Comparison of ENCODE assay signal across 8 mouse cellular contexts in the genomic region with DNA sequence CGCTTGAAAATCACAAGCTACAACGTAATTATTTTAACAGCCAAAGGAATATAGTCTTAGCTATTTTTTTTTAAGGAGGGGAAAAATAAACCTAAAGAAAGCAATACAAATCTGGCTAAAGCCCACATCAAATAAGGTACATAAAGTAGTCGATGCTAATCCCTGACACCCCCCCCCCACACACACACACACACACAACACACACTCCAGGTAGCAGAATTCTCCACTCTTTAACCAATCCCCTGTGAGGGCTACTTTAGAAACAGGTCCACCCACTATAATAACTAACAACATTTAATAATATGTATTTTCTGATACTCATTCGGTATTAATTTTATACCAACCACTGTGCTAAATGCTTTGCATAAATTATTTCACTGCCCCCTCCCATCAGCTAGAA. TPM values are rescaled to one million over a fixed set of nuclear protein-coding genes. Genes with fewer than 3 reads are reported as not detected.
DNase-seq lines count a peak whose midpoint lies in the region; ATAC-seq and TF ChIP-seq lines count a peak whose summit lies in the region.

No protein-coding gene starts in this region.

- H3K27me3 ChIP-seq in neural tube, embryonic 11.5 days (ENCODE audit: control insufficient read depth, insufficient read depth, low read length) = peaks cover 10% of the 10 kb centered on the region
- peaks cover 10% of the 10 kb centered on the region for H3K27me3 ChIP-seq in limb, embryonic 15.5 days
- H3K27me3 ChIP-seq in stomach, postnatal 0 days (ENCODE audit: control insufficient read depth, insufficient read depth, low read length) = no peaks in the 10 kb centered on the region

- WGBS in neural tube, embryonic 11.5 days = 0% methylated on average over 4 of the region's 4 CpGs
- 0% methylated on average over 4 of the region's 4 CpGs for WGBS in limb, embryonic 15.5 days
- 5% methylated on average over 4 of the region's 4 CpGs for WGBS in stomach, postnatal 0 days

- peak overlapping the region; percentile 97 for H3K4me2 ChIP-seq in neural tube, embryonic 11.5 days (ENCODE audit: low read depth)
- peak overlapping the region; percentile 94 for H3K4me2 ChIP-seq in limb, embryonic 15.5 days
- peak overlapping the region; percentile 97 for H3K4me2 ChIP-seq in stomach, postnatal 0 days (replicated peaks; ENCODE audit: low read depth)

- H3K9ac ChIP-seq in neural tube, embryonic 11.5 days (ENCODE audit: low read length) = peak overlapping the region; percentile 14
- no peak overlapping the region for H3K9ac ChIP-seq in limb, embryonic 15.5 days
- no peak overlapping the region for H3K9ac ChIP-seq in stomach, postnatal 0 days (ENCODE audit: low read length)

- peak overlapping the region; percentile 100 for H3K27ac ChIP-seq in neural tube, embryonic 11.5 days (ENCODE audit: low read depth, low read length)
- peak overlapping the region; percentile 98 for H3K27ac ChIP-seq in limb, embryonic 15.5 days
- H3K27ac ChIP-seq in stomach, postnatal 0 days (replicated peaks) = peak overlapping the region; percentile 98

- no peaks in the 10 kb centered on the region for H3K9me3 ChIP-seq in neural tube, embryonic 11.5 days (ENCODE audit: control insufficient read depth, low read length)
- H3K9me3 ChIP-seq in limb, embryonic 15.5 days = no peaks in the 10 kb centered on the region
- H3K9me3 ChIP-seq in stomach, postnatal 0 days (ENCODE audit: control insufficient read depth, low read length) = no peaks in the 10 kb centered on the region

- no peak for ATAC-seq in neural tube, embryonic 11.5 days (ENCODE audit: insufficient read depth, low FRiP score, low TSS enrichment)
- no peak for ATAC-seq in limb, embryonic 15.5 days (ENCODE audit: insufficient number of reproducible peaks, low FRiP score, low TSS enrichment, low read depth)
- ATAC-seq in stomach, postnatal 0 days (ENCODE audit: low FRiP score, low TSS enrichment) = no peak

- TF ChIP-seq EP300 in stomach, postnatal 0 days (optimal IDR thresholded peaks at IDR 0.05) = no peak

- peaks cover 58% of the 10 kb centered on the region for H3K4me1 ChIP-seq in neural tube, embryonic 11.5 days (ENCODE audit: control insufficient read depth, insufficient read depth, low read length)
- H3K4me1 ChIP-seq in limb, embryonic 15.5 days = peaks cover 78% of the 10 kb centered on the region
- peaks cover 20% of the 10 kb centered on the region for H3K4me1 ChIP-seq in stomach, postnatal 0 days (replicated peaks; ENCODE audit: control insufficient read depth, insufficient read depth)

- peak; percentile 56 for DNase-seq in cerebellum, adult 9-10 months
- no peak for DNase-seq in cerebellum, adult 18-20 months
- no peak for DNase-seq in neural tube, embryonic 11.5 days (ENCODE audit: low spot score)
- no peak for DNase-seq in neural tube, embryonic 10.5 days (ENCODE audit: extremely low spot score, low spot score)
- no peak for DNase-seq in stomach, postnatal 0 days (ENCODE audit: low spot score)
- no peak for DNase-seq in thymus, postnatal 14 days
- no peak for DNase-seq in left cerebral cortex, adult 8-10 months (ENCODE audit: low spot score in 2 of 2)

- no peaks in the 10 kb centered on the region; the same call in 1 of the 2 replicates for H3K36me3 ChIP-seq in neural tube, embryonic 11.5 days (ENCODE audit: control insufficient read depth, insufficient read depth, low read length)
- H3K36me3 ChIP-seq in limb, embryonic 15.5 days = peaks cover 7% of the 10 kb centered on the region; the same call in 1 of the 2 replicates
- H3K36me3 ChIP-seq in stomach, postnatal 0 days (ENCODE audit: control insufficient read depth, insufficient read depth, low read length) = peaks cover 2% of the 10 kb centered on the region; the same call in 1 of the 2 replicates

- no peak for TF ChIP-seq CTCF in stomach, postnatal 0 days (IDR thresholded peaks at IDR 0.05; ENCODE audit: low read depth)

- H3K4me3 ChIP-seq in neural tube, embryonic 11.5 days (ENCODE audit: low read depth, low read length) = peak overlapping the region; percentile 81
- peak overlapping the region; percentile 62 for H3K4me3 ChIP-seq in limb, embryonic 15.5 days
- peak overlapping the region; percentile 59 for H3K4me3 ChIP-seq in stomach, postnatal 0 days (ENCODE audit: low read depth, low read length)

RNA-seq across cellular contexts. Expression of gene Kdm6b, which starts 3.0 kb away (rescaled TPM):
- 37.9 and 42.0 TPM in 2 replicates for polyA plus RNA-seq in neural tube, embryonic 11.5 days (2014; fragmentation: Nextera tagmentation; extraction: Ambion mirVana)
- 30.8 and 32.0 TPM in 2 replicates for polyA plus RNA-seq in limb, embryonic 15.5 days (2015; fragmentation: Nextera tagmentation; extraction: Ambion mirVana)
- polyA plus RNA-seq in stomach, postnatal 0 days (2015; fragmentation: Nextera tagmentation; extraction: Ambion mirVana) = 12.9 and 13.1 TPM in 2 replicates
- 10 to 100 TPM; 17.3 to 29.2 (median 21.9) TPM for total RNA-seq in left cerebral cortex, adult 8-10 months (2022)

RNA-seq across cellular contexts. Expression of gene Tmem88, which starts 18.5 kb away (rescaled TPM):
- 13.1 and 17.2 TPM in 2 replicates for polyA plus RNA-seq in neural tube, embryonic 11.5 days (2014; fragmentation: Nextera tagmentation; extraction: Ambion mirVana)
- 18.8 and 20.4 TPM in 2 replicates for polyA plus RNA-seq in limb, embryonic 15.5 days (2015; fragmentation: Nextera tagmentation; extraction: Ambion mirVana)
- 14.9 and 17.8 TPM in 2 replicates for polyA plus RNA-seq in stomach, postnatal 0 days (2015; fragmentation: Nextera tagmentation; extraction: Ambion mirVana)
- total RNA-seq in left cerebral cortex, adult 8-10 months (2022) = 1 to 10 TPM; 3.3 to 4.8 (median 3.5) TPM

RNA-seq across cellular contexts. Expression of gene Cyb5d1, which starts 21.1 kb away (rescaled TPM):
- polyA plus RNA-seq in neural tube, embryonic 11.5 days (2014; fragmentation: Nextera tagmentation; extraction: Ambion mirVana) = 44.7 and 48.4 TPM in 2 replicates
- 30.2 and 36.6 TPM in 2 replicates for polyA plus RNA-seq in limb, embryonic 15.5 days (2015; fragmentation: Nextera tagmentation; extraction: Ambion mirVana)
- 9.1 and 9.5 TPM in 2 replicates for polyA plus RNA-seq in stomach, postnatal 0 days (2015; fragmentation: Nextera tagmentation; extraction: Ambion mirVana)
- total RNA-seq in left cerebral cortex, adult 8-10 months (2022) = 10 to 100 TPM; 38.0 to 43.7 (median 42.5) TPM

RNA-seq across cellular contexts. Expression of gene Naa38, which starts 21.2 kb away (rescaled TPM):
- polyA plus RNA-seq in neural tube, embryonic 11.5 days (2014; fragmentation: Nextera tagmentation; extraction: Ambion mirVana) = 125 and 129 TPM in 2 replicates
- polyA plus RNA-seq in limb, embryonic 15.5 days (2015; fragmentation: Nextera tagmentation; extraction: Ambion mirVana) = 143 and 144 TPM in 2 replicates
- polyA plus RNA-seq in stomach, postnatal 0 days (2015; fragmentation: Nextera tagmentation; extraction: Ambion mirVana) = 153 and 170 TPM in 2 replicates
- total RNA-seq in left cerebral cortex, adult 8-10 months (2022) = 100 to 1,000 TPM in 3 of 4 experiments, 10 to 100 TPM in 1; 99.9 to 140 (median 114) TPM

RNA-seq across cellular contexts. Expression of gene Chd3, which starts 47.3 kb away (rescaled TPM):
- 57.3 and 60.1 TPM in 2 replicates for polyA plus RNA-seq in neural tube, embryonic 11.5 days (2014; fragmentation: Nextera tagmentation; extraction: Ambion mirVana)
- polyA plus RNA-seq in limb, embryonic 15.5 days (2015; fragmentation: Nextera tagmentation; extraction: Ambion mirVana) = 77.4 and 89.3 TPM in 2 replicates
- polyA plus RNA-seq in stomach, postnatal 0 days (2015; fragmentation: Nextera tagmentation; extraction: Ambion mirVana) = 18.4 and 18.9 TPM in 2 replicates
- total RNA-seq in left cerebral cortex, adult 8-10 months (2022) = 100 to 1,000 TPM; 370 to 420 (median 387) TPM
